Mouse (Mus musculus) stomach, embryonic 16.5 days (tissue): ENCODE data around the gene Zfp687. TPM values are rescaled to one million over a fixed set of nuclear protein-coding genes. Genes with fewer than 3 reads are reported as not detected.
"Not testable (repeated sequence)": the region's sequence is repeated elsewhere in the genome, so short reads cannot be mapped to it uniquely, and the experiment has no call there.

ENCODE experiments used
- ATAC-seq: fragments of 200-750 bp; cut with Nextera tagmentation; 2 replicates; pipeline ENCODE4 v1.8.0; 2017; ENCODE audit warnings: moderate number of reproducible peaks, moderate TSS enrichment; ENCODE audit not compliant: insufficient read depth, low FRiP score
- H3K27ac ChIP-seq: fragments of 300-500 bp; sonication (generic); 2 replicates; pipeline ENCODE4 v1.5.1; 2014; ENCODE audit warnings: low read length
- H3K27me3 ChIP-seq: fragments of 300-500 bp; sonication (generic); 2 replicates; pipeline ENCODE4 v1.6.1; 2014; ENCODE audit warnings: low read length, control low read depth, mixed read lengths; ENCODE audit not compliant: control insufficient read depth, insufficient read depth
- H3K36me3 ChIP-seq: fragments of 300-500 bp; sonication (generic); 2 replicates; pipeline ENCODE4 v1.6.1; 2014; ENCODE audit warnings: low read length; ENCODE audit not compliant: control insufficient read depth, insufficient read depth
- H3K4me1 ChIP-seq: fragments of 300-500 bp; sonication (generic); 2 replicates; pipeline ENCODE4 v1.6.1; 2014; ENCODE audit warnings: low read length, control low read depth, mixed read lengths; ENCODE audit not compliant: control insufficient read depth, insufficient read depth
- H3K4me2 ChIP-seq: fragments of 300-500 bp; sonication (generic); 2 replicates; pipeline ENCODE4 v1.6.1; 2014; ENCODE audit warnings: low read depth, low read length, mixed read lengths
- H3K4me3 ChIP-seq: fragments of 300-500 bp; sonication (generic); replicated peaks from 2 replicates; pipeline ENCODE4 v1.5.1; 2014; ENCODE audit warnings: mild to moderate bottlenecking, low read length
- H3K9ac ChIP-seq: fragments of 300-500 bp; sonication (generic); 2 replicates; pipeline ENCODE4 v1.6.1; 2014; ENCODE audit warnings: low read length
- H3K9me3 ChIP-seq: fragments of 300-500 bp; sonication (generic); replicated peaks from 2 replicates; pipeline ENCODE4 v1.6.1; 2016; ENCODE audit warnings: low read length, control low read depth; ENCODE audit not compliant: control insufficient read depth
- WGBS: fragments of 180-500 bp; shearing (Covaris S2); extraction: QIAGEN DNeasy Blood & Tissue Kit; methylation state at CpG from one replicate; pipeline ENCODE4 v1.1.7; 2014; 5-methylcytosine and 5-hydroxymethylcytosine counted together
- polyA plus RNA-seq: library from polyadenylated mRNA; unstranded; fragments of >200 nt; fragmentation: Nextera tagmentation; extraction: Ambion mirVana; gene quantifications from 2 replicates; pipeline ENCODE4 v1.2.1, GENCODE M21; 2015

The Zfp687 gene
- polyA plus RNA-seq, 1 experiment from 2014 or later: 22.6 TPM

GRCm38 (mm10) chr3:95025202-95025601 is 10.0 kb upstream of the Zfp687 start:
- no peaks in the 10 kb centered on the region for H3K36me3 ChIP-seq
- H3K4me1 ChIP-seq: peaks cover 20% of the 10 kb centered on the region
- H3K4me2 ChIP-seq: peak overlapping the region; percentile 29; the same call in 1 of the 2 replicates
- no peak overlapping the region for H3K9ac ChIP-seq
- no peak overlapping the region for H3K27ac ChIP-seq
- H3K9me3 ChIP-seq: no peaks in the 10 kb centered on the region
- WGBS: 29% methylated on average over 5 of the region's 5 CpGs
- ATAC-seq: no peak
- no peak overlapping the region for H3K4me3 ChIP-seq
- no peaks in the 10 kb centered on the region for H3K27me3 ChIP-seq

- Histone ChIP-seq H3K4me3 (no peak overlapping the region), H3K9ac (peak overlapping the region; percentile 42), H3K9me3 (no peaks in the 10 kb centered on the region), H3K27me3 (no peaks in the 10 kb centered on the region), H3K36me3 (no peaks in the 10 kb centered on the region), H3K4me2 (peak overlapping the region; percentile 29; the same call in 1 of the 2 replicates), H3K4me1 (peaks cover 20% of the 10 kb centered on the region), H3K27ac (no peak overlapping the region)
- WGBS: 23% methylated on average over 11 of the region's 11 CpGs
- ATAC-seq: no peak
Measured at GRCm38 (mm10) chr3:95024551-95024950, 9.3 kb upstream of the Zfp687 start.

- not testable (repeated sequence) for H3K4me3 ChIP-seq, H3K27ac ChIP-seq, H3K4me2 ChIP-seq, H3K9ac ChIP-seq, H3K27me3 ChIP-seq, ATAC-seq, H3K9me3 ChIP-seq, H3K36me3 ChIP-seq
- H3K4me1 ChIP-seq: peaks cover 17% of the 10 kb centered on the region
- WGBS: 93% methylated on average over 5 of the region's 5 CpGs
Measured at GRCm38 (mm10) chr3:95020956-95021355, 5.7 kb upstream of the Zfp687 start.

- Histone ChIP-seq H3K27me3 (no peaks in the 10 kb centered on the region), H3K27ac (no peak overlapping the region), H3K9me3 (no peaks in the 10 kb centered on the region), H3K9ac (no peak overlapping the region), H3K36me3 (no peaks in the 10 kb centered on the region), H3K4me2 (no peak overlapping the region), H3K4me1 (peaks cover 13% of the 10 kb centered on the region; the same call in 1 of the 2 replicates), H3K4me3 (no peak overlapping the region)
- WGBS: 78% methylated on average over 2 of the region's 2 CpGs
- no peak for ATAC-seq
Measured at GRCm38 (mm10) chr3:95018741-95019140, 3.5 kb upstream of the Zfp687 start.

GRCm38 (mm10) chr3:95016532-95017056 is 1.3 kb upstream of the Zfp687 start:
- Histone ChIP-seq H3K27ac (peak overlapping the region; percentile 99), H3K9ac (peak overlapping the region; percentile 84), H3K27me3 (no peaks in the 10 kb centered on the region), H3K9me3 (no peaks in the 10 kb centered on the region), H3K4me1 (peaks cover 23% of the 10 kb centered on the region; the same call in 1 of the 2 replicates), H3K4me3 (peak overlapping the region; percentile 81), H3K36me3 (no peaks in the 10 kb centered on the region), H3K4me2 (peak overlapping the region; percentile 58)
- no peak for ATAC-seq
- WGBS: 3% methylated on average over 21 of the region's 21 CpGs

- H3K4me2 ChIP-seq: peak overlapping the region; percentile 58
- peak overlapping the region; percentile 81 for H3K4me3 ChIP-seq
- 0 out of 2 replicates have a peak, but pooled peaks cover 2% of the 10 kb centered on the region for H3K36me3 ChIP-seq
- H3K27me3 ChIP-seq: no peaks in the 10 kb centered on the region
- peaks cover 23% of the 10 kb centered on the region; the same call in 1 of the 2 replicates for H3K4me1 ChIP-seq
- H3K27ac ChIP-seq: peak overlapping the region; percentile 99
- H3K9me3 ChIP-seq: no peaks in the 10 kb centered on the region
- under 1% methylated on average over 40 of the region's 40 CpGs for WGBS
- peak; percentile 82 for ATAC-seq
- H3K9ac ChIP-seq: peak overlapping the region; percentile 84
Measured at GRCm38 (mm10) chr3:95015891-95016531, 763 bp upstream of the Zfp687 start.

- under 1% methylated on average over 44 of the region's 44 CpGs for WGBS
- H3K27ac ChIP-seq: peak overlapping the region; percentile 70
- ATAC-seq: peak; percentile 0; the same call in 1 of the 2 replicates
- peaks cover 8% of the 10 kb centered on the region; the same call in 1 of the 2 replicates for H3K36me3 ChIP-seq
- H3K4me2 ChIP-seq: peak overlapping the region; percentile 87
- no peaks in the 10 kb centered on the region for H3K27me3 ChIP-seq
- H3K9ac ChIP-seq: peak overlapping the region; percentile 81
- peaks cover 23% of the 10 kb centered on the region; the same call in 1 of the 2 replicates for H3K4me1 ChIP-seq
- H3K4me3 ChIP-seq: peak overlapping the region; percentile 81
- no peaks in the 10 kb centered on the region for H3K9me3 ChIP-seq
Measured at GRCm38 (mm10) chr3:95014428-95015151, 658 bp downstream of the Zfp687 start.

- peaks cover 23% of the 10 kb centered on the region; the same call in 1 of the 2 replicates for H3K4me1 ChIP-seq
- peak overlapping the region; percentile 81 for H3K4me3 ChIP-seq
- no peak for ATAC-seq
- H3K27me3 ChIP-seq: no peaks in the 10 kb centered on the region
- peak overlapping the region; percentile 87 for H3K4me2 ChIP-seq
- 16% methylated on average over 13 of the region's 13 CpGs for WGBS
- no peaks in the 10 kb centered on the region for H3K9me3 ChIP-seq
- H3K36me3 ChIP-seq: peaks cover 8% of the 10 kb centered on the region; the same call in 1 of the 2 replicates
- H3K9ac ChIP-seq: peak overlapping the region; percentile 81
- H3K27ac ChIP-seq: peak overlapping the region; percentile 70; the same call in 1 of the 2 replicates
Measured at GRCm38 (mm10) chr3:95013699-95014427, 1.4 kb downstream of the Zfp687 start.
